19 mouse cellular contexts compared by ENCODE assay signal in genomic region chr4:82479394-82479793, GRCm38 (mm10).
A peak's percentile ranks its signal among the peaks of the same experiment; 100 is the strongest.
DNase-seq lines count a peak whose midpoint lies in the region; ATAC-seq and TF ChIP-seq lines count a peak whose summit lies in the region.
"Had no signal": no experiment of that assay in that cellular context is flagged by ENCODE, and none has a peak within 500 bp of the region (broad histone marks: within the 10 kb centered on the region; RNA-seq: fewer than 3 reads in every experiment).

No protein-coding gene starts in this region.

- DNase-seq in cerebellum, adult 2 months = no peak
- DNase-seq in cerebellum, adult 9-11 months = no peak
- no peak for DNase-seq in kidney, adult 2 months
- no peak for DNase-seq in kidney, adult 9 months
- DNase-seq in lung, postnatal 0 days (ENCODE audit: low spot score) = no peak
- DNase-seq in lung, adult 2 months = no peak
- DNase-seq: adrenal gland, adult 8-10 months; cerebellum, adult 11-12 months; gastrocnemius, postnatal 10 days; right cerebral cortex, postnatal 25 days; thymus, postnatal 36 days had no signal

- TF ChIP-seq POLR2A in cerebellum, adult 2 months (IDR thresholded peaks at IDR 0.05; ENCODE audit: borderline replicate concordance, insufficient read depth, low read length) = no peak
- no peak for TF ChIP-seq POLR2A in kidney, adult 2 months (IDR thresholded peaks at IDR 0.05; ENCODE audit: low read depth, low read length)
- no peak for TF ChIP-seq POLR2A in lung, adult 2 months (IDR thresholded peaks at IDR 0.05; ENCODE audit: borderline replicate concordance, extremely low read depth, low read depth, low read length)
- no peak for TF ChIP-seq POLR2A in small intestine, adult 2 months (IDR thresholded peaks at IDR 0.05; ENCODE audit: low read depth, low read length)

- peaks cover 16% of the 10 kb centered on the region for H3K4me1 ChIP-seq in cerebellum, adult 2 months (ENCODE audit: control insufficient read depth, insufficient read depth, low read length)
- peaks cover 13% of the 10 kb centered on the region; the same call in 1 of the 2 replicates for H3K4me1 ChIP-seq in kidney, adult 2 months (ENCODE audit: control insufficient read depth, insufficient read depth, low read length)
- H3K4me1 ChIP-seq in lung, postnatal 0 days (ENCODE audit: insufficient read depth, low read depth, low read length) = peaks cover 3% of the 10 kb centered on the region; the same call in 1 of the 2 replicates
- peaks cover 9% of the 10 kb centered on the region for H3K4me1 ChIP-seq in lung, adult 2 months (ENCODE audit: control insufficient read depth, insufficient read depth, low read length)
- no peaks in the 10 kb centered on the region for H3K4me1 ChIP-seq in small intestine, adult 2 months (ENCODE audit: control insufficient read depth, insufficient read depth, insufficient read length, low read length)

- no peak for TF ChIP-seq EP300 in lung, postnatal 0 days (IDR thresholded peaks at IDR 0.05)

- H3K36me3 ChIP-seq in kidney, adult 2 months (ENCODE audit: control insufficient read depth, insufficient read depth, low read length) = no peaks in the 10 kb centered on the region
- no peaks in the 10 kb centered on the region for H3K36me3 ChIP-seq in lung, postnatal 0 days (ENCODE audit: insufficient read depth, low read length)
- H3K36me3 ChIP-seq in small intestine, adult 2 months (ENCODE audit: control insufficient read depth, insufficient read depth, low read length) = no peaks in the 10 kb centered on the region
- H3K36me3 ChIP-seq: embryonic facial prominence, embryonic 12.5 days; hindbrain, embryonic 15.5 days; limb, embryonic 10.5 days had no signal

- no peak overlapping the region for H3K9ac ChIP-seq in lung, postnatal 0 days (replicated peaks; ENCODE audit: low read depth)
- H3K9ac ChIP-seq: embryonic facial prominence, embryonic 12.5 days; hindbrain, embryonic 15.5 days had no signal

- TF ChIP-seq CTCF in cerebellum, adult 2 months (IDR thresholded peaks at IDR 0.05; ENCODE audit: borderline replicate concordance, insufficient read depth, low read depth, low read length) = 0 out of 2 replicates have a peak, but pooled peaks have one; percentile 11
- TF ChIP-seq CTCF in kidney, adult 2 months (conservative IDR thresholded peaks at IDR 0.05; ENCODE audit: insufficient read depth, insufficient read length, low read depth, low read length) = 0 out of 2 replicates have a peak, but pooled peaks have one; percentile 21
- peak; percentile 51 for TF ChIP-seq CTCF in lung, postnatal 0 days (IDR thresholded peaks at IDR 0.05)
- no peak for TF ChIP-seq CTCF in lung, adult 2 months (IDR thresholded peaks at IDR 0.05; ENCODE audit: insufficient read depth, low read length)
- peak; percentile 32; the same call in 1 of the 2 replicates for TF ChIP-seq CTCF in small intestine, adult 2 months (IDR thresholded peaks at IDR 0.05; ENCODE audit: extremely low read depth, insufficient read length, insufficient replicate concordance, low read depth, low read length)

- no peak for ATAC-seq in lung, postnatal 0 days
- ATAC-seq in cerebellum, adult (ENCODE audit: insufficient number of reproducible peaks, low FRiP score, low TSS enrichment) = no peak

- no peaks in the 10 kb centered on the region for H3K9me3 ChIP-seq in lung, postnatal 0 days (ENCODE audit: low read length)
- H3K9me3 ChIP-seq: embryonic facial prominence, embryonic 12.5 days; heart, embryonic 10.5 days; hindbrain, embryonic 15.5 days; limb, embryonic 10.5 days had no signal

- H3K27ac ChIP-seq in cerebellum, adult 2 months (ENCODE audit: insufficient read depth, low read length) = no peak overlapping the region
- H3K27ac ChIP-seq in kidney, adult 2 months (ENCODE audit: insufficient read depth, low read depth, low read length) = no peak overlapping the region
- H3K27ac ChIP-seq in lung, postnatal 0 days (ENCODE audit: low read length) = no peak overlapping the region
- no peak overlapping the region for H3K27ac ChIP-seq in small intestine, adult 2 months (ENCODE audit: insufficient read depth, low read depth, low read length)
- H3K27ac ChIP-seq: embryonic facial prominence, embryonic 12.5 days; heart, embryonic 10.5 days; hindbrain, embryonic 15.5 days; limb, embryonic 10.5 days; macrophage had no signal

- H3K4me3 ChIP-seq in cerebellum, adult 2 months (replicated peaks; ENCODE audit: insufficient read depth, low read depth, low read length) = no peak overlapping the region
- no peak overlapping the region for H3K4me3 ChIP-seq in kidney, adult 2 months (ENCODE audit: insufficient read depth, low read depth, low read length)
- no peak overlapping the region for H3K4me3 ChIP-seq in lung, postnatal 0 days (ENCODE audit: low read depth, low read length)
- H3K4me3 ChIP-seq in lung, adult 2 months (replicated peaks; ENCODE audit: extremely low read depth, low read depth, low read length) = no peak overlapping the region
- H3K4me3 ChIP-seq in small intestine, adult 2 months (ENCODE audit: low read depth, low read length) = no peak overlapping the region
- H3K4me3 ChIP-seq: embryonic facial prominence, embryonic 12.5 days; heart, embryonic 10.5 days; hindbrain, embryonic 15.5 days; limb, embryonic 10.5 days had no signal

- no peaks in the 10 kb centered on the region for H3K27me3 ChIP-seq in cerebellum, adult 2 months (ENCODE audit: control insufficient read depth, insufficient read depth, low read length)
- H3K27me3 ChIP-seq in kidney, adult 2 months (replicated peaks; ENCODE audit: control insufficient read depth, insufficient read depth, low read length) = no peaks in the 10 kb centered on the region
- H3K27me3 ChIP-seq in lung, postnatal 0 days (replicated peaks; ENCODE audit: insufficient read depth, low read length) = no peaks in the 10 kb centered on the region
- no peaks in the 10 kb centered on the region for H3K27me3 ChIP-seq in small intestine, adult 2 months (ENCODE audit: control insufficient read depth, insufficient read depth, low read length)
- H3K27me3 ChIP-seq: embryonic facial prominence, embryonic 12.5 days; hindbrain, embryonic 15.5 days had no signal

- 71% methylated on average over 4 of the region's 4 CpGs for WGBS in cerebellum, adult 2 months
- WGBS in kidney, adult 2 months = 74% methylated on average over 4 of the region's 4 CpGs
- WGBS in lung, postnatal 0 days = 70% methylated on average over 4 of the region's 4 CpGs
- WGBS in lung, adult 2 months = 66% methylated on average over 4 of the region's 4 CpGs
- 70% methylated on average over 4 of the region's 4 CpGs for WGBS in small intestine, adult 2 months

- H3K4me2 ChIP-seq in lung, postnatal 0 days (replicated peaks; ENCODE audit: low read depth, low read length) = no peak overlapping the region
- H3K4me2 ChIP-seq: embryonic facial prominence, embryonic 12.5 days; hindbrain, embryonic 15.5 days; midbrain, embryonic 11.5 days had no signal
